Mouse (Mus musculus) myocyte (in vitro differentiated cells): ENCODE results near the gene Nyap2.

Experiments used
- CEBPB ChIP-seq: IDR thresholded peaks from 2 replicates; pipeline ENCODE4 v1.6.1; 2011; ENCODE audit warnings: mild to moderate bottlenecking, moderate library complexity; ENCODE audit not compliant: poor library complexity, insufficient read depth, severe bottlenecking
- E2F4 ChIP-seq: IDR thresholded peaks from one replicate; pipeline ENCODE4 v1.6.1; 2011; ENCODE audit warnings: mild to moderate bottlenecking, control low read depth, moderate library complexity; ENCODE audit not compliant: insufficient read depth
- MAX ChIP-seq: IDR thresholded peaks from one replicate; pipeline ENCODE4 v1.6.1; 2011; ENCODE audit warnings: low read depth, mild to moderate bottlenecking, control low read depth
- MYOD1 ChIP-seq, 3 experiments: IDR thresholded peaks; one replicate each; pipeline ENCODE4 v1.6.1; 2011; ENCODE audit warnings: control low read depth in 2 of 3, low read depth in 2 of 3, mild to moderate bottlenecking in 2 of 3, moderate library complexity in 1 of 3; ENCODE audit not compliant: insufficient read length in 2 of 3, control insufficient read depth in 1 of 3
- MYOG ChIP-seq, 3 experiments: IDR thresholded peaks; one replicate each; pipeline ENCODE4 v1.6.1; 2011; ENCODE audit warnings: control low read depth in 2 of 3, low read depth in 2 of 3, mild to moderate bottlenecking in 2 of 3; ENCODE audit not compliant: insufficient read length in 2 of 3, control insufficient read depth in 1 of 3, insufficient read depth in 1 of 3
- POLR2A ChIP-seq: IDR thresholded peaks from one replicate; pipeline ENCODE4 v1.6.1; 2011; ENCODE audit warnings: low read depth, mild to moderate bottlenecking, control low read depth, moderate library complexity; ENCODE audit not compliant: insufficient read length
- USF1 ChIP-seq: IDR thresholded peaks from one replicate; pipeline ENCODE4 v1.6.1; 2011; ENCODE audit warnings: low read depth, mild to moderate bottlenecking, control low read depth, moderate library complexity

GRCm38 (mm10) chr1:81316995-81317413 is 240.3 kb downstream of the Nyap2 start:
- TF ChIP-seq MYOD1 (IDR thresholded peaks at IDR 0.05; ENCODE audit: control insufficient read depth in 1 of 3, insufficient read length in 2 of 3, low read depth in 2 of 3) (no peak), MYOG (IDR thresholded peaks at IDR 0.05; ENCODE audit: control insufficient read depth in 1 of 3, insufficient read depth in 1 of 3, insufficient read length in 2 of 3, low read depth in 2 of 3) (no peak), CEBPB (no peak), POLR2A (no peak), E2F4 (no peak), USF1 (no peak), MAX (no peak)
